Mouse (Mus musculus) ES-E14 (cell line): ENCODE measurements at regions not wholly inside any gene's neighbourhood (a gene's known extent, or its start where the extent isn't known, plus 50 kb on each side); places are given as distances from the start of the nearest gene placed in this dataset.

ENCODE experiments used
- MAFK ChIP-seq: IDR thresholded peaks from 2 replicates; pipeline ENCODE4 v1.6.1; 2014; ENCODE audit warnings: mild to moderate bottlenecking, low read depth, low read length, inconsistent platforms; ENCODE audit not compliant: insufficient read depth
- ZC3H11A ChIP-seq: IDR thresholded peaks from 2 replicates; pipeline ENCODE4 v1.6.1; 2012; ENCODE audit warnings: low read depth, mild to moderate bottlenecking, inconsistent platforms, low read length, borderline replicate concordance
- ZNF384 ChIP-seq: IDR thresholded peaks from 2 replicates; pipeline ENCODE4 v1.6.1; 2012; ENCODE audit warnings: low read depth, low read length, inconsistent platforms

DNA sequence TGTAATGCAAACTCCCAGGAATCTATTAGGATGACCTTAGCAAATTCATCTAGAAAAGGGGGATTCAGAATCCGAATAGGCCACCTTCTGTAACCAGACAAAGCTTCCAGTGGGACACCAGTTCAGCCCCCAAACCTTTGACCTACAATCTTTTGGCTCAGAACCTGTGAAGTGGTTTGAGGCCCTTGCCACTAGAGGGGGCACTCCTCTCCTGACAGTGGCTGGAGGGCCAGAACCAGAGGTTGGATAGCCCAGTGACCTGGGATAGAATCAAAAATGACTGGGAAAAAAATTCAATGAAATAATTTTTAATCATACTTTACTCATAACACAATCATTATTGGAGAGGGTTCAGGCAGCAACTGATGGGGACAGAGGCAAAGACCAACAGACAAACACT is 484.7 kb upstream of the Htr2c start:
- TF ChIP-seq ZC3H11A (no peak), MAFK (no peak), ZNF384 (no peak)
